Mouse (Mus musculus) CH12.LX (cell line): ENCODE measurements around the gene Otub2. TPM values are rescaled to one million over a fixed set of nuclear protein-coding genes. Genes with fewer than 3 reads are reported as not detected.

ENCODE experiments used
- DNase-seq: peaks from one replicate; pipeline ENCODE4 v3.0.0-alpha.2; 2013; ENCODE audit errors: extremely low read depth
- H3K27ac ChIP-seq: 2 replicates; pipeline ENCODE4 v1.5.1; 2012; ENCODE audit warnings: low read depth, mild to moderate bottlenecking, control low read depth, moderate library complexity; ENCODE audit not compliant: insufficient read depth
- H3K27me3 ChIP-seq: replicated peaks from 2 replicates; pipeline ENCODE3; 2012; ENCODE audit warnings: inconsistent platforms
- H3K36me3 ChIP-seq, 2 experiments: replicated peaks in 1 of 2; 2 replicates each; pipeline versions ENCODE3 to v1.6.1; 2012; ENCODE audit warnings: inconsistent platforms in 1 of 2, low read length in 1 of 2, mild to moderate bottlenecking in 1 of 2, mixed read lengths in 1 of 2, moderate library complexity in 1 of 2; ENCODE audit not compliant: control insufficient read depth in 1 of 2, insufficient read depth in 1 of 2
- H3K4me1 ChIP-seq, 2 experiments: 2 replicates each; pipeline ENCODE4 v1.6.1; 2012; ENCODE audit warnings: inconsistent platforms in 1 of 2, moderate library complexity in 1 of 2; ENCODE audit not compliant: insufficient read depth in 2 of 2, control insufficient read depth in 1 of 2
- H3K4me2 ChIP-seq: 2 replicates; pipeline ENCODE4 v1.6.1; 2012; ENCODE audit warnings: low read depth, mild to moderate bottlenecking, control low read depth; ENCODE audit not compliant: poor library complexity, insufficient read depth, severe bottlenecking
- H3K4me3 ChIP-seq, 3 experiments: fragments of 150-350 bp in 1 of 3; sonication (generic) in 1 of 3; replicated peaks in 1 of 3; 2 replicates each; pipeline versions ENCODE3 to v1.5.1; 2011 to 2012; ENCODE audit warnings: low read depth in 2 of 3, low read length in 2 of 3, mild to moderate bottlenecking in 2 of 3, moderate library complexity in 2 of 3, control low read depth in 1 of 3, improper control_type of control experiment in 1 of 3, inconsistent platforms in 1 of 3, mixed read lengths in 1 of 3; ENCODE audit not compliant: poor library complexity in 1 of 3
- H3K79me2 ChIP-seq: replicated peaks from 2 replicates; pipeline ENCODE4 v1.6.1; 2012; ENCODE audit warnings: mild to moderate bottlenecking, moderate library complexity; ENCODE audit not compliant: control insufficient read depth, poor library complexity, insufficient read depth, severe bottlenecking; ENCODE audit errors: extremely low read depth
- H3K9ac ChIP-seq: 2 replicates; pipeline ENCODE4 v1.6.1; 2012; ENCODE audit warnings: low read depth, mild to moderate bottlenecking, control low read depth, moderate library complexity; ENCODE audit not compliant: insufficient read depth
- H3K9me3 ChIP-seq: replicated peaks from 2 replicates; pipeline ENCODE3; 2012; ENCODE audit warnings: low read length, inconsistent platforms, mixed read lengths
- BHLHE40 ChIP-seq: IDR thresholded peaks from 2 replicates; pipeline ENCODE4 v1.6.1; 2011; ENCODE audit warnings: mild to moderate bottlenecking, low read depth, low read length, improper control_type of control experiment
- CHD1 ChIP-seq: IDR thresholded peaks from 2 replicates; pipeline ENCODE4 v1.6.1; 2012; ENCODE audit warnings: low read depth, low read length, improper control_type of control experiment, inconsistent platforms
- CHD2 ChIP-seq: IDR thresholded peaks from 2 replicates; pipeline ENCODE4 v1.6.1; 2011; ENCODE audit warnings: low read length, improper control_type of control experiment
- CTCF ChIP-seq, 2 experiments: IDR thresholded peaks in 1 of 2; conservative IDR thresholded peaks in 1 of 2; 2 replicates each; pipeline ENCODE4 v1.5.1; 2011 to 2012; ENCODE audit warnings: low read depth in 2 of 2, low read length in 2 of 2, improper control_type of control experiment in 1 of 2, inconsistent platforms in 1 of 2, mild to moderate bottlenecking in 1 of 2, moderate library complexity in 1 of 2
- ELF1 ChIP-seq: IDR thresholded peaks from 2 replicates; pipeline ENCODE4 v1.6.1; 2014; ENCODE audit warnings: low read depth, mild to moderate bottlenecking, inconsistent platforms, low read length, improper control_type of control experiment
- ETS1 ChIP-seq: conservative IDR thresholded peaks from 2 replicates; pipeline ENCODE4 v1.6.1; 2012; ENCODE audit warnings: low read depth, mild to moderate bottlenecking, inconsistent platforms, low read length, improper control_type of control experiment, moderate library complexity
- HCFC1 ChIP-seq: IDR thresholded peaks from 2 replicates; pipeline ENCODE4 v1.6.1; 2012; ENCODE audit warnings: low read depth, mild to moderate bottlenecking, inconsistent platforms, low read length, improper control_type of control experiment
- IRF4 ChIP-seq: IDR thresholded peaks from 2 replicates; pipeline ENCODE4 v1.6.1; 2014; ENCODE audit warnings: low read depth, mild to moderate bottlenecking, inconsistent platforms, low read length, improper control_type of control experiment
- JUN ChIP-seq: IDR thresholded peaks from 2 replicates; pipeline ENCODE4 v1.6.1; 2011; ENCODE audit warnings: low read depth, mild to moderate bottlenecking, low read length, improper control_type of control experiment, moderate library complexity; ENCODE audit not compliant: insufficient read depth
- JUND ChIP-seq: conservative IDR thresholded peaks from 2 replicates; pipeline ENCODE4 v1.6.1; 2011; ENCODE audit warnings: low read depth, low read length, improper control_type of control experiment
- KAT2A ChIP-seq: IDR thresholded peaks from 2 replicates; pipeline ENCODE4 v1.6.1; 2012; ENCODE audit warnings: low read length, improper control_type of control experiment, inconsistent platforms; ENCODE audit not compliant: insufficient replicate concordance
- MAZ ChIP-seq: IDR thresholded peaks from 2 replicates; pipeline ENCODE4 v1.6.1; 2012; ENCODE audit warnings: low read depth, mild to moderate bottlenecking, inconsistent platforms, low read length, improper control_type of control experiment, moderate library complexity
- MEF2A ChIP-seq: IDR thresholded peaks from 2 replicates; pipeline ENCODE4 v1.6.1; 2014; ENCODE audit warnings: low read depth, mild to moderate bottlenecking, inconsistent platforms, low read length, improper control_type of control experiment, borderline replicate concordance
- MYC ChIP-seq: IDR thresholded peaks from 2 replicates; pipeline ENCODE4 v1.6.1; 2011; ENCODE audit warnings: low read depth, mild to moderate bottlenecking, improper control_type of control experiment, low read length
- NELFE ChIP-seq: IDR thresholded peaks from 2 replicates; pipeline ENCODE4 v1.6.1; 2011; ENCODE audit warnings: low read depth, low read length, improper control_type of control experiment
- PAX5 ChIP-seq: IDR thresholded peaks from 2 replicates; pipeline ENCODE4 v1.6.1; 2012; ENCODE audit warnings: low read length, inconsistent platforms, mixed read lengths
- POLR2A ChIP-seq: IDR thresholded peaks from 2 replicates; pipeline ENCODE4 v1.6.1; 2011; ENCODE audit warnings: low read depth, mild to moderate bottlenecking, improper control_type of control experiment, low read length
- RAD21 ChIP-seq: IDR thresholded peaks from 2 replicates; pipeline ENCODE4 v1.6.1; 2011; ENCODE audit warnings: low read depth, mild to moderate bottlenecking, low read length, improper control_type of control experiment, moderate library complexity
- SIN3A ChIP-seq: IDR thresholded peaks from 2 replicates; pipeline ENCODE4 v1.6.1; 2012; ENCODE audit warnings: low read length, improper control_type of control experiment, inconsistent platforms
- USF2 ChIP-seq: conservative IDR thresholded peaks from 2 replicates; pipeline ENCODE4 v1.6.1; 2011; ENCODE audit warnings: low read depth, low read length, improper control_type of control experiment
- ZKSCAN1 ChIP-seq: IDR thresholded peaks from 2 replicates; pipeline ENCODE4 v1.6.1; 2012; ENCODE audit warnings: low read depth, inconsistent platforms, low read length, improper control_type of control experiment, borderline replicate concordance
- ZMIZ1 ChIP-seq: IDR thresholded peaks from 2 replicates; pipeline ENCODE4 v1.6.1; 2012; ENCODE audit warnings: low read depth, mild to moderate bottlenecking, inconsistent platforms, low read length, improper control_type of control experiment
- dilution Hi-C: fragments of 300-500 bp; cut with MboI; formaldehyde crosslinking; loops from 2 replicates; pipeline ENCODE4 v1.14.3; 2020; ENCODE audit warnings: low sequenced_read_pairs; ENCODE audit not compliant: extremely low pct_unique_long_range_greater_than_20kb, extremely low pct_ligation_motif_present
- in situ Hi-C: fragments of 300-500 bp; cut with MboI; formaldehyde crosslinking; loops from 3 replicates; pipeline ENCODE4 v1.14.3; 2019; ENCODE audit warnings: low sequenced_read_pairs, low pct_ligation_motif_present, low pct_unique_long_range_greater_than_20kb, mixed read lengths
- polyA plus RNA-seq: library from polyadenylated mRNA; unstranded; fragments of >175 nt; gene quantifications from 2 replicates; pipeline ENCODE4 v1.2.1, GENCODE M21; 2012; ENCODE audit warnings: low read depth; ENCODE audit not compliant: insufficient read length
- total RNA-seq, 2 experiments: library from RNA; depleted of rRNA; stranded (reverse); fragments of 300-350 nt in 1 of 2; fragments of >200 nt in 1 of 2; gene quantifications; 2 replicates each; pipeline ENCODE4 v1.2.3; 2012 to 2014

The Otub2 gene
- total and polyA plus RNA-seq, 3 experiments = 3.0 to 11.5 (median 7.6) TPM

DNA sequence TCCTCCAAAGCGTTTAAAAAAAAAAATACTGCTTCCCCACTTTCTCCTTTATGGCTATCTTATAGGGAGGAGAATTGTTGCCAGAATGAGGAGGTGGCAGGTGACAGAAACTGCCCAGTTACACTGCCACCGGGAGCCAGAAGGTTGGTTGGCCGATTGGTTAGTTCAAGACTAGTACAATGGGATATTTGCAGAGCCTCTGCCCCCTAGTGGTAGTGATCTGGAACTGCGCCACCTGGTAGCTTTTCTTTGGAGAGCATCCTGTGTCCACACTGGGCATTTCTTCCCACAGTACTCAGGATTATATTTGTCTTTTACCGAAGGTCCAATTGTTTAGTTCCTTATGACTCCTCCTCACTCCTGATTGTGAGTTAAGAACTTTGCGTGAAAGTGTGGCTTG is 16.8 kb upstream of the Otub2 start (continued):
- TF ChIP-seq USF2 = no peak
- no peak for TF ChIP-seq JUND
- no peak for TF ChIP-seq POLR2A
- peak; percentile 16; the same call in 1 of the 2 replicates for TF ChIP-seq MEF2A
- no peak for TF ChIP-seq HCFC1
- TF ChIP-seq RAD21 = peak; percentile 58
- TF ChIP-seq CHD2 = no peak
- no peak for TF ChIP-seq SIN3A
- TF ChIP-seq JUN = no peak
- no peak for TF ChIP-seq MAZ
- no peak; the same call in 1 of the 2 replicates for TF ChIP-seq ZKSCAN1
- TF ChIP-seq PAX5 = no peak
- no peak for TF ChIP-seq BHLHE40
- no peak for TF ChIP-seq ETS1
- TF ChIP-seq ZMIZ1 = no peak
- peak; percentile 83 to 96 for TF ChIP-seq CTCF (conservative IDR thresholded peaks at IDR 0.05 in 1 of 2, IDR thresholded peaks at IDR 0.05 in 1 of 2; ENCODE audit: low read depth in 2 of 2, low read length in 2 of 2)
- no peak for TF ChIP-seq KAT2A
- 0 out of 2 replicates have a peak, but pooled peaks have one; percentile 16 for TF ChIP-seq NELFE

DNA sequence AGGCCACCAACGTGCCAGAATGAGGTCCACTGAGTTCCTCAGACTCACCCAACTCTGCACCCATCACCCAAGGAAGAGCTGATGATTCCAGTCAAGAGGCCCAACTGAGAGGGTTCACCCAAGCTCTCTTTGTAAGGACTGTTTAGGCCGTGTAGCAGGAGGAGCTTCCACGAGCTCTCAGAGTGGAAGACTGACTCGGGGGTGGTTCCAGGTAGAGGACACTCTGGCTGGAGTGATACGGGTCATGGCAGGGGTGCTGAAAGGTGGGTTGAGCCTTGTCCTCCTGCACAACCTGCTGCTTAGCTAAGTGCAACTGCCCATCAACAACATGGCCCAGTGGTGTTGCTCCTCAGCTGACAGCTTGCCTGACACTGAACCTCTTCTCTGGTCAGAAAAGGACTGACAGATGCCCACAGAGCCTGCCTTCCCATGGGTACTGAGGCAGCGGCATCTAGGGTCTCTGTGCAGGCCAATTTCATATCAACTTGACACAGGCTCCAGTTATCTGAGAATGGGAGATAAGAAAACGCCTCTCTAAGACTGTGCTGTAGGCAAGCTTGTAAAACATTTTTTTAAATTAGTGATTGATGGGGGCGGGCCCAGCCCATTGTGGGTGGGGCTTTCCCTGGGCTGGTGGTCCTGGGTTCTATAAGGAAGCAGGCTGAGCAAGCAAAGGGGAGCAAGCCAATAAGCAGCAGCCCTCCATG is 14.8 kb upstream of the Otub2 start:
- in situ Hi-C loops (no loop called here), dilution Hi-C loops (no loop called here)
- Histone ChIP-seq H3K27ac (no peak overlapping the region), H3K4me3 (no peak overlapping the region), H3K36me3 (no peaks in the 10 kb centered on the region), H3K79me2 (no peaks in the 10 kb centered on the region), H3K4me1 (no peaks in the 10 kb centered on the region), H3K4me2 (no peak overlapping the region), H3K27me3 (peaks cover 36% of the 10 kb centered on the region), H3K9me3 (no peaks in the 10 kb centered on the region), H3K9ac (no peak overlapping the region)
- no peak for TF ChIP-seq ELF1
- TF ChIP-seq IRF4 = no peak
- TF ChIP-seq CHD1 = no peak
- TF ChIP-seq NELFE = no peak
- no peak for TF ChIP-seq MYC
- no peak for TF ChIP-seq PAX5
- no peak for TF ChIP-seq USF2
- no peak for TF ChIP-seq JUN
- no peak for DNase-seq
